Mouse (Mus musculus) forebrain, embryonic 16.5 days (tissue): ENCODE measurements around the gene S100a3. TPM values are rescaled to one million over a fixed set of nuclear protein-coding genes. Genes with fewer than 3 reads are reported as not detected.

Experiments used
- ATAC-seq: fragments of 200-750 bp; cut with Nextera tagmentation; 2 replicates; pipeline ENCODE4 v1.8.0; 2017; ENCODE audit warnings: mild to moderate bottlenecking, moderate library complexity
- H3K27ac ChIP-seq: fragments of 300-500 bp; sonication (generic); 2 replicates; pipeline ENCODE4 v1.5.1; 2014; ENCODE audit warnings: low read length, control low read depth
- H3K27me3 ChIP-seq: fragments of 300-500 bp; sonication (generic); replicated peaks from 2 replicates; pipeline ENCODE4 v1.6.1; 2014; ENCODE audit warnings: low read length; ENCODE audit not compliant: control insufficient read depth, insufficient read depth
- H3K36me3 ChIP-seq: fragments of 300-500 bp; sonication (generic); 2 replicates; pipeline ENCODE4 v1.6.1; 2014; ENCODE audit not compliant: control insufficient read depth, insufficient read depth
- H3K4me1 ChIP-seq: fragments of 300-500 bp; sonication (generic); replicated peaks from 2 replicates; pipeline ENCODE4 v1.6.1; 2014; ENCODE audit warnings: low read length; ENCODE audit not compliant: control insufficient read depth, insufficient read depth
- H3K4me2 ChIP-seq: fragments of 300-500 bp; sonication (generic); 2 replicates; pipeline ENCODE4 v1.6.1; 2014; ENCODE audit warnings: mild to moderate bottlenecking, low read length, control low read depth
- H3K4me3 ChIP-seq: fragments of 300-500 bp; sonication (generic); replicated peaks from 2 replicates; pipeline ENCODE4 v1.5.1; 2014; ENCODE audit warnings: mild to moderate bottlenecking, low read length, control low read depth
- H3K9ac ChIP-seq: fragments of 300-500 bp; sonication (generic); replicated peaks from 2 replicates; pipeline ENCODE4 v1.6.1; 2014; ENCODE audit warnings: low read depth, low read length, control low read depth
- H3K9me3 ChIP-seq: fragments of 300-500 bp; sonication (generic); 2 replicates; pipeline ENCODE4 v1.6.1; 2016; ENCODE audit warnings: low read length; ENCODE audit not compliant: control insufficient read depth
- WGBS: fragments of 180-500 bp; shearing (Covaris S2); extraction: QIAGEN DNeasy Blood & Tissue Kit; methylation state at CpG from one replicate; pipeline ENCODE4 v1.1.7; 2014; 5-methylcytosine and 5-hydroxymethylcytosine counted together
- polyA plus RNA-seq: library from polyadenylated mRNA; unstranded; fragments of >200 nt; fragmentation: Nextera tagmentation; extraction: Ambion mirVana; gene quantifications from 2 replicates; pipeline ENCODE4 v1.2.1, GENCODE M21; 2015

The S100a3 gene
- polyA plus RNA-seq, 1 experiment from 2014 or later = not detected

DNA sequence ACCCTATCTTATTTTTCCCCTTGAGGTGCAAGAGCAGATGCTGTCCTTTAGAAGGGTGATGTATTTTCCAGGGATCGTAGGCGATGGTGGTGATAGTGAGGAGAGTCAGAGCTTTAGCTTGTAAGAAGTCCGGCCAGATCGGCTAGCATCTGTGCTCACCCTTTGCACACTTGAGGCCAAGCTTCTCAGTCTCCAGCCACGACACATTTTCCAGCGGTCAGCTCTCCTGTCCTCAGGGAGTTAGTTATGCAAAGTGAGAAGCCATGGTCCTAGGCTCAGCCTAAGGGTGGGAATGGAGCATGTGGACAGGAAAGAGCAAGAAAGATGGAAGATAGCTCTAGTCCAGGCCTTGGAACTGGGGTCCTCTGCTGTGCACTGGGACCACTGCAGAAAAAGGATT lies 36.4 kb downstream of the S100a3 start:
- Histone ChIP-seq H3K36me3 (no peaks in the 10 kb centered on the region), H3K4me2 (no peak overlapping the region), H3K4me1 (no peaks in the 10 kb centered on the region), H3K9ac (no peak overlapping the region), H3K27me3 (no peaks in the 10 kb centered on the region), H3K9me3 (no peaks in the 10 kb centered on the region), H3K4me3 (no peak overlapping the region), H3K27ac (no peak overlapping the region)
- ATAC-seq = no peak
- 93% methylated on average over 6 of the region's 6 CpGs for WGBS

DNA sequence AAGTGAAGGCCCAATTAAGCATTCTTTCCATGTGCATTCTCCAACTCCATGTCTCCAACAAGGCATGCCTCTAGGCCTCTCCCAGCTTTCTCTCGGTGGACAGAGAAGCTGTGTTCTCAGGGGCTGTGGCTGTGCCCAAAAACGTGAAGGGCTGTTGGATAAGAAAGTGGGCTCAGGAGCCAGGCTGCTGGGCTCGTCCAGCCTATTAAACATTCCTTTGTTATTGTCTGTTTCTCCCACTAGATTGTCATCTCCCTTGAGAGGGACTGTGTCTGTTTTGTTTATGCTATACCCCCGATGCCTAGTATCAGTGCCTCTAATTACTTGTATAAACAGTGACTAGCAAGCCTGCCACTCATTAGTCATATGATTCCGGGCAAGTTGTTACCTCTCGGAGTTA lies 37.4 kb downstream of the S100a3 start:
- Histone ChIP-seq H3K4me2 (no peak overlapping the region), H3K27ac (no peak overlapping the region)

DNA sequence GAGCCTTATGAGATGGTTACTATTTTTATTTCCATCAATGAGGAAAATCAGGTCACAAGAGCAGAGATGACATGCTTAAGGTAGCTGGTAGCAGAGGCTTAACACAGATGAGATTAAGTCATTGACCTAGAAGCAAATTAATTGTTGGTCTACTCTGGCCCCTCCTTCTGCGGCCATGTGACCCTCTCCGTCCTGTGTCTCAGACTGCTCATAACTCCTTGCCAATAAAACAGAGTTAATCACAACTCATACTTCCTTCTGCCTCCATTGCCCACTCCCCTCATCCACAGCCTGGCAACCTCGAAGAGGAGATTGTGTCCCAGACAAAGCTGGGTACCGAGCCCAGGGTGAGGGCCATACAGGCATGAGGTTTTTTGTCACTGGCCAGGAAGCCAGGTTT lies 37.8 kb downstream of the S100a3 start:
- Histone ChIP-seq H3K36me3 (no peaks in the 10 kb centered on the region), H3K4me2 (no peak overlapping the region), H3K27ac (no peak overlapping the region), H3K4me3 (no peak overlapping the region), H3K9me3 (no peaks in the 10 kb centered on the region), H3K4me1 (no peaks in the 10 kb centered on the region), H3K9ac (no peak overlapping the region), H3K27me3 (no peaks in the 10 kb centered on the region)
- no peak for ATAC-seq
- WGBS = 84% methylated on average over 4 of the region's 4 CpGs

More for the DNA sequence above, 37.4 kb downstream of the S100a3 start:
- Histone ChIP-seq H3K4me1 (no peaks in the 10 kb centered on the region), H3K27me3 (no peaks in the 10 kb centered on the region), H3K36me3 (no peaks in the 10 kb centered on the region), H3K9me3 (no peaks in the 10 kb centered on the region), H3K4me3 (no peak overlapping the region), H3K9ac (no peak overlapping the region)
- ATAC-seq = no peak
- 39% methylated on average over 6 of the region's 6 CpGs for WGBS

DNA sequence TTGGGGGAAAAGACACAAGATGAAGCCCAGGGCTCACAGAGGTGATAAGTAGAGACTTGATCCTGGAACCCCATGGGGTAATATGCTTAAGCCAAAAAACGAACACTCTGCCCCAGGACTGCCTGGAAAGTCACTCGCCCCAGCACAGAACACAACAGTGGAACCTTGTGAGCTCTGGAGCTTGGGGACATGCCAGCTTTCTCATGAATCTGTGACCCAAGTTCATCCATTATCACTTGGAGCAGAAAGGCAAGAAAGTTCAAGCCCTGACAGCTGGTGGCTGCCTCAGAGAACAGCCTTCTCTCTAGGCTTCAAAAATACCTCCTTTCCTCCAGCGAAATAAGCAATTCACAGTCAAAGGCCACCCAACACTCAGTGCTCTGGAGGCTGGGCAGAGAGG lies 39.0 kb downstream of the S100a3 start:
- ATAC-seq = no peak
- no peak overlapping the region for H3K9ac ChIP-seq
- H3K4me3 ChIP-seq = no peak overlapping the region

DNA sequence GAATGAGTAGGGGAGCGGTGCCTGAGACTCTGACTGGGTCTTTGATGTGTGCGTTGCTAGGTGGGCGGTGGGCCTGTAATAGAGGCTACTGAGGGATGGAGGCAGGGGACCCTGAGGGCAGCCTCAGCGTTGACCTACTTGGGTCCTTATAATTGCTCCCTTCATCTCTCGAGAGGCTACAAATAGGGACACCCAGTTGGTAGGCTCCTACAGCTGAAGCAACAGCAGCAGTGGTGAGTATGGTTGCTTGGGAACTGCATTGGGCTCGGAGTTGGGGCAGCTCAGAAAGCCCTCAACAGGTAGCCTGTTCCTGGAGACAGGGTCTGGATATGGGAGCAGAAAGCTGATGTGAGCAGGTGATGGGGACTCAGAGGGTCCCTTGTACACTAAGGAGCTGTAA lies 39.7 kb downstream of the S100a3 start:
- Histone ChIP-seq H3K27ac (no peak overlapping the region), H3K4me2 (no peak overlapping the region), H3K9ac (no peak overlapping the region), H3K9me3 (no peaks in the 10 kb centered on the region), H3K4me1 (peaks cover 13% of the 10 kb centered on the region), H3K27me3 (no peaks in the 10 kb centered on the region), H3K36me3 (no peaks in the 10 kb centered on the region), H3K4me3 (no peak overlapping the region)
- no peak for ATAC-seq
- 93% methylated on average over 6 of the region's 6 CpGs for WGBS

More for the DNA sequence above, 39.0 kb downstream of the S100a3 start:
- Histone ChIP-seq H3K36me3 (no peaks in the 10 kb centered on the region), H3K27ac (no peak overlapping the region), H3K9me3 (no peaks in the 10 kb centered on the region), H3K4me1 (peaks cover 8% of the 10 kb centered on the region), H3K27me3 (no peaks in the 10 kb centered on the region), H3K4me2 (no peak overlapping the region)
- 75% methylated on average over 3 of the region's 3 CpGs for WGBS

GRCm38 (mm10) chr3:90600458-90601195 lies 40.2 kb downstream of the S100a3 start:
- no peaks in the 10 kb centered on the region for H3K9me3 ChIP-seq
- no peaks in the 10 kb centered on the region for H3K36me3 ChIP-seq
- no peaks in the 10 kb centered on the region for H3K27me3 ChIP-seq
- H3K4me3 ChIP-seq = no peak overlapping the region
- no peak overlapping the region for H3K9ac ChIP-seq
- 77% methylated on average over 8 of the region's 8 CpGs for WGBS
- no peak for ATAC-seq
- peaks cover 13% of the 10 kb centered on the region for H3K4me1 ChIP-seq
- no peak overlapping the region for H3K27ac ChIP-seq
- no peak overlapping the region for H3K4me2 ChIP-seq

GRCm38 (mm10) chr3:90601486-90602110 lies 41.2 kb downstream of the S100a3 start, which contains the start of gene Gm42674:
Gene Gm42674, plus strand, starts transcription at chr3:90601904.
- Histone ChIP-seq H3K9me3 (no peaks in the 10 kb centered on the region), H3K4me2 (no peak within 1 kb of the TSS), H3K27ac (no peak within 1 kb of the TSS), H3K27me3 (no peaks in the 10 kb centered on the region), H3K9ac (no peak within 1 kb of the TSS), H3K4me3 (no peak within 1 kb of the TSS), H3K36me3 (no peaks in the 10 kb centered on the region), H3K4me1 (peaks cover 13% of the 10 kb centered on the region)
- WGBS = 86% methylated on average over 11 of the region's 11 CpGs
- no peak for ATAC-seq

GRCm38 (mm10) chr3:90603623-90604022 lies 43.2 kb downstream of the S100a3 start, which contains the start of gene S100a4:
Gene S100a4, plus strand, starts transcription at chr3:90603771.
- Histone ChIP-seq H3K9ac (no peak within 1 kb of the TSS), H3K27me3 (no peaks in the 10 kb centered on the region), H3K27ac (peak within 1 kb of the TSS; percentile 34), H3K4me1 (peaks cover 13% of the 10 kb centered on the region), H3K36me3 (no peaks in the 10 kb centered on the region), H3K4me3 (no peak within 1 kb of the TSS), H3K4me2 (no peak within 1 kb of the TSS), H3K9me3 (no peaks in the 10 kb centered on the region)
- 64% methylated on average over 3 of the region's 3 CpGs for WGBS
- no peak for ATAC-seq

DNA sequence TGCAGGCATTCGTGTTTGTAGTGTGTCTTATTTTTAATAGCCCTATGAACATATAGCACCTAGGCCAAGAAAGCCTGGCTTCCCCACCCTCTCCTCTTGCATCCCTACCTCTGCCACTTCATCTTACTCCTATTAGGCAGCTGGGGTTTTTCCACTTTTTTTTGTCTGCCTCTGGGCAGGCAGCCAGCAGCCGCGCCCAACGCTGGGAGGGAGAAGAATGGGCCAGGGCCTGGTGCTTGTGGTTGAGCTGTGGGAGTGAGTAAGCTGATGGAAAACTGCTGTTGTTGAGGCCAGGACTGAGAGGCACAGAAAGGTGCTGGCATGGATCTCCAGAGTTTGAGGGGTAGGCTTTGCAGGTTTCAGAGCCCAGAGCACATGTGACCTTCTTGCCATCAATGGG lies 44.0 kb downstream of the S100a3 start:
- WGBS = 10% methylated on average over 4 of the region's 4 CpGs
- peak; percentile 83 for ATAC-seq
- peak overlapping the region; percentile 34 for H3K27ac ChIP-seq

More for the DNA sequence above, 44.0 kb downstream of the S100a3 start:
- no peaks in the 10 kb centered on the region for H3K36me3 ChIP-seq
- H3K27me3 ChIP-seq = no peaks in the 10 kb centered on the region
- H3K9me3 ChIP-seq = no peaks in the 10 kb centered on the region
- H3K9ac ChIP-seq = no peak overlapping the region
- no peak overlapping the region for H3K4me2 ChIP-seq
- peaks cover 13% of the 10 kb centered on the region for H3K4me1 ChIP-seq
- H3K4me3 ChIP-seq = no peak overlapping the region
